Mouse (Mus musculus) cortical plate, adult 2 months (tissue): ENCODE data around the gene Adora2a. TPM values are rescaled to one million over a fixed set of nuclear protein-coding genes. Genes with fewer than 3 reads are reported as not detected.
A peak's percentile ranks its signal among the peaks of the same experiment; 100 is the strongest.

ENCODE experiments used
- H3K27ac ChIP-seq: fragments of 200-500 bp; 2 replicates; pipeline ENCODE4 v1.5.1; 2012; ENCODE audit warnings: low read length, control low read depth, inconsistent platforms; ENCODE audit not compliant: insufficient read depth
- H3K4me1 ChIP-seq: fragments of 200-500 bp; 2 replicates; pipeline ENCODE4 v1.6.1; 2011; ENCODE audit warnings: low read length; ENCODE audit not compliant: control insufficient read depth, insufficient read depth
- H3K4me3 ChIP-seq: fragments of 200-500 bp; 2 replicates; pipeline ENCODE4 v1.5.1; 2011; ENCODE audit warnings: mild to moderate bottlenecking, low read length, control low read depth; ENCODE audit not compliant: insufficient read depth
- CTCF ChIP-seq: fragments of 200-500 bp; IDR thresholded peaks from 2 replicates; pipeline ENCODE4 v1.5.1; 2011; ENCODE audit warnings: mild to moderate bottlenecking, control low read depth, low read length; ENCODE audit not compliant: insufficient read depth; ENCODE audit errors: extremely low read depth
- POLR2A ChIP-seq: fragments of 200-500 bp; IDR thresholded peaks from 2 replicates; pipeline ENCODE4 v1.6.1; 2011; ENCODE audit warnings: mild to moderate bottlenecking, low read length, control low read depth; ENCODE audit not compliant: insufficient read depth; ENCODE audit errors: extremely low read depth
- polyA plus RNA-seq: library from polyadenylated mRNA; depleted of rRNA; stranded (reverse); fragments of >200 nt; gene quantifications from 2 replicates; pipeline ENCODE4 v1.2.3, GENCODE M21; 2012

Gene Adora2a
- polyA plus RNA-seq, 1 experiment = 37.2 TPM

DNA sequence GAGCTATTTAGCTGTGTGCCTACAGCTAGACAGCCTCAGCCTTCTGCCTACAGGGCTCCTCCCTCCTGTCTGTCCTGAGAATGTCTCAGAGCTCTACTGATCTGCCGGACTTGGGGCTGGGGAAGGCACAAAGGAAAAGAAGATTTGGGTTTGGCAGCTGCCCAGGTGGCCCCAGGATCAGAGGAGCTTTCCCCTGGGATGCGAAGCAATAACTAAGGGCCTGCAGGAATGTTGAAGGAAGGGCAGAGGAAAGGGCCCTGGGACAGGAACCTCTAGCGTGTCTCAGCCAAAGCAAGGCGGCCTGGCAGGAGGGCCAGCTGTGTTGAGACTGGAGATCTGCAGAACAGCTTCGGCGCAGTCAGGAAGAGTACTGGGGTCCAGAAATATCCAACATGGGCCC lies 6.3 kb downstream of the Adora2a start:
- no peak overlapping the region for H3K27ac ChIP-seq
- H3K4me1 ChIP-seq = no peaks in the 10 kb centered on the region
- no peak overlapping the region for H3K4me3 ChIP-seq
- TF ChIP-seq CTCF (no peak), POLR2A (no peak)

DNA sequence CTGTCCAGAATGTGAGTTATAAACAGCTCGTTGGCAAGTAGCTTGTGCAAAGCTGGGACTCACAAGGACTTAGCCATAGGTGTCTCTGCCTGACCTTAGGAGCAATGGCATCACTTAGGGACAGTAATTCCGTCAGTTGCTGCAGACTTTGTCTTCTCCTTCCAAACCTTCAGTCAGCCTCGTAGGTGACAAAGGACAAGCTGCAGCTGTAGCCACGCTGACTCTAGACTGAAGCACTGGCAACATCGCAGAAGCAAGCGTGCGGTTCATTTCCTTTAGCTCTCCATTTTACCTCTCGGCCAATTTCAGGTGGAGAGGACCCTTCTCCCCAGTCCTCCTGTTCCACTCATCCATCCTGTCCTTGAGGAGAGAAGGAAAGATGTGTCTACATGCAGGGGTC lies 7.3 kb downstream of the Adora2a start:
- no peaks in the 10 kb centered on the region for H3K4me1 ChIP-seq
- TF ChIP-seq CTCF = no peak
- no peak for TF ChIP-seq POLR2A
- no peak overlapping the region for H3K27ac ChIP-seq
- H3K4me3 ChIP-seq = no peak overlapping the region

DNA sequence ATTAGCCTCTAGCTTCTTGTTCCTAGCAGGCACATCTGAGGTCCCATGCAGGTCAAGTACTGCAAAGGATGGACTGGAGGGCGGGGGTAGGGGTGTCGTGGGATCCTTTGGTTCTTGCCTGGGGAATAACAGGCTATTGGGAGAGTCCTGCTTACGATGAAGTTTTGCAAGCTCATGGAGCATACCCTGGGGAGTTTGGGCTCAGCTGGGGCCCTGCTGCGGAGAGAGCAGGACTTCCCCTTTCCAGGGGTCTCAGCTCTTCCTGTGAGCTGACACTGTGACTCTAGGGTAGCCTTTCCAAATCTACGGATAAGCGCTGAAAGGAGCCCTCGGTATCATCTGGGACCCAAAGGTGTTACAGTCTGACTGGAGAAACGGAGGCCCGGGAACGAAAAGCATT lies 7.7 kb downstream of the Adora2a start:
- TF ChIP-seq POLR2A (no peak), CTCF (no peak)
- no peak overlapping the region for H3K27ac ChIP-seq
- H3K4me1 ChIP-seq = no peaks in the 10 kb centered on the region
- H3K4me3 ChIP-seq = no peak overlapping the region

DNA sequence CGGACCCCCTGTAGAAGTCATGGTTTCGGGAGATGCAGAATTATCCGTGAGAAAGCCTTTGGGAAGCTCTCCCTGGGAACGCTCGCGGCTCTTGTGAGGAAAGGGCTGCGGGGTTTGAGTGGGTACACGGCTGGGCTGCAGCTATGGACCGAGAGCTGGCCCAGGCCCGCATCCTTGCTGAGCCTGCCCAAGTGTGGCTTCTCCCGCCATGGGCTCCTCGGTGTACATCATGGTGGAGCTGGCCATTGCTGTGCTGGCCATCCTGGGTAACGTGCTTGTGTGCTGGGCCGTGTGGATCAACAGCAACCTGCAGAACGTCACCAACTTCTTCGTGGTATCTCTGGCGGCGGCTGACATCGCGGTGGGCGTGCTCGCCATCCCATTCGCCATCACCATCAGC lies 9.1 kb downstream of the Adora2a start:
- Histone ChIP-seq H3K4me1 (no peaks in the 10 kb centered on the region), H3K27ac (no peak overlapping the region), H3K4me3 (peak overlapping the region; percentile 11; the same call in 1 of the 2 replicates)
- no peak for TF ChIP-seq POLR2A
- TF ChIP-seq CTCF = no peak

DNA sequence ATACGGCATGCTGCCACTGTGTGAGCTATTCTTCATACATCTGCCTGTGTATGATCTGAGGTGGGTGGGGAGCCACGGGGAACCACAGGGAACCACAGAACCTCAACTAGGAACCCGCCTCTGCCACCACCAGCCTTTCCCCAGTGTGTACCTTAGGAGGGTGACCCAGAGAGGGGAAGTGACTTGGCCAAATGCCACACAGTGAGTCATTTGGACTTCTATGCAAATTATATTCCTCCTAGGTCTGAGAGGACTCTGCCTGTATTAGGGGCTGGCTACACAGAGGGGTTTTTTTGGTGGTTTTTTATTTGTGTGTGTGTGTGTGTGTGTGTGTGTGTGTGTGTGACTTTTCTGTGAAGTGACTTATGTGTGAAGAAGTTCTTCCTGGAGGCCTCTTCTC lies 9.9 kb downstream of the Adora2a start:
- Histone ChIP-seq H3K4me1 (no peaks in the 10 kb centered on the region), H3K4me3 (0 out of 2 replicates have a peak overlapping the region, but pooled peaks have one; percentile 11), H3K27ac (0 out of 2 replicates have a peak overlapping the region, but pooled peaks have one; percentile 40)
- no peak for TF ChIP-seq POLR2A
- TF ChIP-seq CTCF = no peak

DNA sequence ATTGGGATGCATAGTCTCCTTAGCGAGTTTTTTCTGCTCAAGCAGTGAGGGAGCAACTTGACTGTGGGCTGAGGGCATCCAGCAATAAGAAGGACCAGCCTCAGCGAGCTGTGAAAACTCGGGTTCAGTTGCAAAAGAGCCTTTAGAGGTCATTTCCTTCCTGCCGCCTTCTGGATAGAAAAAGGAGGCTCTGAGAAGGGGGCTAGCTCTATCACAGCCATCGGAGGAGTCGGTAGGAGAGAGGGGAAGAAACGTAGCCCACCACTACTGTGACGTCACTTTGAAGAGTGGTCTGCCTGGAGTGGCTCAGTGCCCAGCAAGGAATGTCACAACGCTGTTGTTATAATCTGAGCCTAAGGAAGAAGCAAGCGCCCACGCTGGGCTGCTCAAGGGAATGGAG lies 10.4 kb downstream of the Adora2a start:
- Histone ChIP-seq H3K4me1 (no peaks in the 10 kb centered on the region), H3K4me3 (no peak overlapping the region), H3K27ac (no peak overlapping the region)
- TF ChIP-seq POLR2A (no peak), CTCF (no peak)

DNA sequence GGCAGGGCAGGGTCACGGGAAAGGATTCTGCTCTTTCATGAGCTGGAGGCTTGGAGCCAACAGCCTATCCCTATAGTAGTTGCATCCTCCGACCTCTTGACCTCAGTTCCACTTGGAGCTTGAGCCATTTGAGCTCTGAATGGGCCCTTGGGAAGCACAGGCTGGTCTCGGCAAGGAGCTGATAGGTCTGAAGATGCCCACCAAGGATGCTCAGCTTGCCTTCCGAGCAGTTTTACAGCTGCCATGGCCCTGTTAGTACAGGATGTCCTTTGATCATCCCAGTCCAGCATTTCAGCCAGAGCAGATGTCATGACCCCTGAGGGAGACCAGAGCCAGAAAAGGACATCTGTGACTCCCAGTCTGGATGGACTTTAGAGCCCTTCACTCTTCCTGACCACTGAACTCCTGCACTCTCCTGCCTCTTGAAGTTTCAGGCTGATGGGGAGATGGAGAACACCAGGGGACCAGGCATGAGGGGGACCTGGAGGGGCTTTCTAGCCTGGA lies 11.6 kb downstream of the Adora2a start:
- Histone ChIP-seq H3K4me3 (no peak overlapping the region), H3K27ac (no peak overlapping the region), H3K4me1 (no peaks in the 10 kb centered on the region)
- TF ChIP-seq POLR2A = no peak
- TF ChIP-seq CTCF = no peak

DNA sequence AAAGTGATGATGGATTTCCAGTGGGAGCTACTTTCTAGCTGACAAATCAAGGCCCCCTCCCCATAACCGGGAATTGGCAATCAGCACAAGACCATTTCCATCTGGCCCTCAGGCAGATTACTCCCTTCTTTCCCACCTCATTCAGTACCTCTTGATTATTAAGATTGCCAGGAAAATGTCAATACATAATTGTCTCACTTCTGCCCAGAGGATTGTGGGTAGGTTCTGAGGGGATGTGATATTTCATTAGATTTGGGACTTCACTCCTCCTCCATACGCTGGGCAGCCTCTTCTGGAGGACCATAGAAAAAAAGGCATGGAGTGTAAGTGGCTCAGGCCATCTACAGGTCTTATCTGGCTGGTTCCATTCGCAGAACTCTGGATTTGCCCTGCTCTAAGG lies 15.6 kb downstream of the Adora2a start:
- no peak overlapping the region for H3K4me3 ChIP-seq
- H3K27ac ChIP-seq = no peak overlapping the region
- no peak for TF ChIP-seq CTCF
- TF ChIP-seq POLR2A = no peak
- H3K4me1 ChIP-seq = no peaks in the 10 kb centered on the region

DNA sequence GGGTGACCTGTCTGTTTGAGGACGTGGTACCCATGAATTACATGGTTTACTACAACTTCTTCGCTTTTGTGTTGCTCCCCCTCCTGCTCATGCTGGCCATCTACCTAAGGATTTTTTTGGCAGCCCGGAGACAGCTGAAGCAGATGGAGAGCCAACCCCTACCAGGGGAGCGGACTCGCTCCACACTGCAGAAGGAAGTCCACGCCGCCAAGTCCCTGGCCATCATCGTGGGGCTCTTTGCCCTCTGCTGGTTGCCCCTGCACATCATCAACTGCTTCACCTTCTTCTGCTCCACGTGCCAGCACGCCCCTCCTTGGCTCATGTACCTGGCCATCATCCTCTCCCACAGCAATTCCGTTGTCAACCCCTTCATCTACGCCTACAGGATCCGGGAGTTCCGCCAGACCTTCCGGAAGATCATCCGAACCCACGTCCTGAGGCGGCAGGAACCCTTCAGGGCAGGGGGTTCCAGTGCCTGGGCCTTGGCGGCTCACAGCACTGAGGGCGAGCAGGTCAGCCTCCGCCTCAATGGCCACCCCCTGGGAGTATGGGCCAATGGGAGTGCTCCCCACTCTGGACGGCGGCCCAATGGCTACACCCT lies 16.6 kb downstream of the Adora2a start:
- Histone ChIP-seq H3K27ac (no peak overlapping the region), H3K4me3 (no peak overlapping the region), H3K4me1 (no peaks in the 10 kb centered on the region)
- TF ChIP-seq CTCF = no peak
- TF ChIP-seq POLR2A = no peak

DNA sequence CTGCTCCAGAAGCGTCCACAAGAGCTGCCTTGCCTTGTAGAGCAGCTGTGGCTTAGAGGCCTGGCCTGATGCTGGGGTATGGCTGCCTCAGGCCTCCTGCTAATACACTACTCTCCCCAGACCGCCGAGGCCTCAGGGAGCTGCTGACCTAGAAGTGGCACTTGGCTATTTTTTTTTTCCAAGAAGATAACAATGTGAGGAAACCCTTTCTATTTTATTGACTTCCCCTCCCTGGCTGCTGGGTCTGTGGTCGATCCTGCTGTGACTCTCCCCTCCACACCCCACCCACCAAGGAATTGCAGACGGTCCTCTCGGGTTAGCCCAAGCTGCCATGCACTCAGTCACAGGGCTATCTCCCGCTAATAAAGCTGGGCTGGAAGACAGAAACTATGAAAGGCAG lies 17.5 kb downstream of the Adora2a start:
- H3K4me1 ChIP-seq = no peaks in the 10 kb centered on the region
- TF ChIP-seq CTCF = no peak
- TF ChIP-seq POLR2A = no peak
- H3K4me3 ChIP-seq = no peak overlapping the region
- no peak overlapping the region for H3K27ac ChIP-seq
